Mouse (Mus musculus) adrenal gland, adult 10 weeks (tissue): ENCODE results near the gene Prdx2. TPM values are rescaled to one million over a fixed set of nuclear protein-coding genes. Genes with fewer than 3 reads are reported as not detected.

Experiments used
- polyA plus RNA-seq: library from polyadenylated mRNA; stranded (reverse); fragments of 350-450 nt; fragmentation: Illumina TruSeq; extraction: RNeasy Lipid Tissue Mini Kit (QIAGEN cat#74804); gene quantifications from one replicate; pipeline ENCODE4 v1.2.3, GENCODE M21; 2014; ENCODE audit warnings: low read depth, low replicate concordance

Gene Prdx2
- polyA plus RNA-seq: 79.1 TPM

DNA sequence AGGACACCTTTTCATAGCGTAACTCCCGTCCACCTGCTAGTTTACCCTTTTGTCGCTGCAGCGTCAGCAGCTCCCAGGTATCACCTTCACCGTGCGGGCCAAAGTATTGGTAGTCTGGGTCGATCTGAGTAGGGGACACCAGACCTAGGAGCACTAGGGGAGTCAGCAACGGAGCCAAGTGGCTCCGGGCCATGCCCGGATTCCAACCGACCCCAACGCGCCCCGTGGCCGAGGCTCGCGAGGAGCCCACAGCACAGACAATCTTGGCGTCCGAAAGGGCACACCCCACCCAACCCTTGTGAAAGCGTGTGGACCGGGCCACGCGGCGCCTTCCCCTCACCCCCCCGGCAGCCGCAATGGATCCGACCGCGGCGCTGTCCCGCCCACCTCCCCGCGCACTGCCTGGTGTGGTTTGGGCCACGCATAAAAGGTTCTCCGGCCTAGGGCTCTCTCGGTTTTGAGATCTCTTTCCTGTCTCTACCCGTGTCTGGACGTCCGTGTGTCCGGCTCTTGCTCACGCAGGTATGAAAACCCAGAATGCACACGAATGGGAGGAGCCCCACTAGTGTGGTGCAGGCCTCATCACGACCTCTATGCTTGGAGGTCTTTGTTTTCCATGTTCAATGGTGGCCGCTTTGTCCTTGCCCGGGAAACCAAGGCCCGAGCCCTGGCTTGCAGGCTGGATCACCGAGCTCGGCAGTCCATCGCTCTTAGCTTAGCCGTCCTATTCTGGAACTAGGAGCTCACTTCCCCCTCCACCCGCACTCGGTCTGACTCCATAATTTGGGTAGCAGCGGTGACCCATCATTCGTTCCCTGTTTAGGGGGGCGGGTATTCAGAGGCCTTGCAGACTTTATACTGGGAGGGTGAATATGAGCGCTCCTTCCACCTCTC lies at the start of gene Prdx2, which contains the start of the genes Gm49661 and Rnaseh2a:
Prdx2 (plus strand) TSS at position 347 of the 894 bp plus-strand sequence.
Gm49661 (minus strand) TSS at position 193 of the 894 bp plus-strand sequence.
Rnaseh2a (minus strand) TSS at position 527 of the 894 bp plus-strand sequence.

DNA sequence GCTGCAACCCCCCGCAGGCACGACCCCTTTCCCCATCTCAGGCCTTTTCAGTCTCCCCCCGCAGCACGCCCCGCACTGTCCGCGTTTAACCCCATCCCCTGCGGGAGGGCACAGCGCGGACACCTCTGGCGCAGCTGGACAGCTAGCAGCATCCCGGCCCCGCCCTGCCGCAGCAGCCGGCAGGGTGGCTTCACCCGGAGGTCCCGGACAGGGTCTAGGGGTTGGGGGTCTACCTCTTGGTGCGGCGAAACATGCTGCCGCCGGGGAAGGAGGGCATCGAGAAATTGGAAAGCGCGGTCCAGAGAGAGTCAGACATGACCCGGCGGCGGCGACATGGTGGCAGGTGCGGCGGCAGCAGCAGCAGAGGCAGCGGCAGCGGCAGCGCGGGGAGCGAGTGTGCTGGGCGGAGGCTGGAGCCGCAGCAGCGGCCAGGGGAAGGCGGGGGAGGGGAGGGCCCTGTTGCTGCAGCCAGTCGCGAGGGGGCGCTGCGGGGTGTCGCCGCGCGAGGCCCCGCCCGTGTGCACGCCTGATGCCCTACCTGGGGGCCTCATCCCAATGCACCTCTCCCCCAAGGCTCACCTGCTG lies 32.3 kb upstream of the Prdx2 start, which contains the start of gene Mast1:
Mast1 (minus strand) TSS at position 398 of the 585 bp plus-strand sequence.

DNA sequence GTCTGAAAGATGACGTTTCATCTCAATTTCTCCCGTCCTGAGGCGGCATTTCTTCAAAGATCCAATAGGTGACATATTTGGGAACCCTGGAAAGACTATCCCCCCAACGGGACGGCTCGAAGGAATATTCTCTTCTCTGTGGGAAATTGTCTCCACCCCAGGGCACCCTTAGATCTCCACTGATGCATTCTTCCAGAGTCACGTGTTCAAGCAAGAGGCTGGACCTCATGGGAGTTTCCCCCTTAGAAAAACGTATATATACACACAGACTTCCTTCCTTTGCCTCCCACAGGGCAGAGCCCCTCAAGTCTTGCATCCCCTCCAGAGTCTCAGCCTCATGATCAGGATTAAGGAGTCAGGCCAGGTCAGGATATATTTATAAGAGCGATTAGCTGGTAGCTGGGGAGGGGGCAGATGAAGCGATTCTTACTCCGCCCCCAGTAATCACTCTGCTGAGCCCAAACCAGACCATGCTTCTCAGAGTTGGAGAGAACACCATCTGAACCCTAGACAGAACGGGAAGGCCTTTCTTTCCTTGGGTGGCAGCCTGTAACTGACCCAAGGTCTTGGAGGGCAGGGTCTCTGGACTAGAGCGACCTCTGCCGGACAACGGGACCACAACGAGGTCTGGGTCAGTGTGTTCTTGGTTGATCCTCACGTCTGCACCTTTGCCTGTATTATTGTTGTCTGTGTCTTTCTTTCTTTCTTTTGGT lies 22.7 kb upstream of the Prdx2 start, which contains the start of gene Rtbdn:
Rtbdn (plus strand) TSS at position 464 of the 713 bp plus-strand sequence.

DNA sequence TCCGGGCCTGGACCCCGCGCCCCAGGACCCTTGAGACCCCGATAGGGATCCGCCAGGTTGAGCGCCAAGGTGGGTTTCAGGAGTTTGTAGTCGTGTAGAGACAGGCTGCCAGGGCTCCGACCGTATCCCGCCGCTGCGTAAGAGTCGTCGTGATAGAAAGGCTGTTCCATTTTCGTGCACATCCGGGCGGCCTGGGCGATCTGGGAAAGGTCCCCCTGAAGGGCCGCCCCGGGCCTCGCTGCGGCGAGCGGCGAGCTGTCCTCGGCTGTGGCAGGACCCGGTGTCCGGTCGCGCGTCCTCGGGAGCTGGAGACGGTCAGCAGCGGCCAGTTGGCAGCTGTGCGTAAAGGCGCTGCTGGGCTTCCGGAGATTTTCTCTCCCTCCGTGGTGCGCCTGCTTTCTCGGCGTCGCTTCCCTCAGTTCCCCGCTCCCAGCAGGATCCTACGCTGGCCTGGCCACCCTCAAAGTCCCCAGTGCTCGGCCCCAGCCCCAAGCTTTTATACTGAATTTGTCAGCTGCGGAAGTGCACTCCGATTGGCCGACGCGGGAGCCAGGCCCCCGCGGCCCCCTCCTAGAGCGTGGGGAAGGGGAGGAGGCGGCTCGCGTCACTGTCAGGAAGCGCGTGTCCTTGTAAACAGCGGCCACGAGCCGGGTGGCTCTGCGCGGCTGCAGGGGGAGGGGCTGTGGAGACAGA lies 9.0 kb downstream of the Prdx2 start, which contains the start of gene Junb:
Junb (minus strand) TSS at position 471 of the 693 bp plus-strand sequence.

DNA sequence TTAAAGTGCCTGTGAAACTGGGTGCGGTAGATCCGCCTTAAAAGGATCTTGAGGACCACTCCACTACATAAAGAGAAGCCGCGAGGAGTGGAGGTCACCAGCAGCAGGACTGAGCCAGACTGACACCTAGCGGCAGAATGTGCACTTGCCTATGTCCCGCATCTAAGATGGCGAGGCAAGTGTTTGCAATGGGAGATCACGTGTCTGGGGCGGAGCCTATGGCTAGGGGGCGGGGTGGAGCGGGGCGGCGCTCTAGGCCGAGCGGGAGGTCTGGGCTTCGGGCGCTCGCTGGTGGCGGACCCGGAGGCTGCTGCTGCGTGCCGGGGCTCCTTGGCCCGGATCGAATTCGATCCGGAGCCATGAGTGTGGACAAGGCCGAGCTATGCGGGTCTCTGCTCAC lies 21.0 kb downstream of the Prdx2 start, which contains the start of gene Hook2:
Hook2 (plus strand) TSS at position 255 of the 400 bp plus-strand sequence.

DNA sequence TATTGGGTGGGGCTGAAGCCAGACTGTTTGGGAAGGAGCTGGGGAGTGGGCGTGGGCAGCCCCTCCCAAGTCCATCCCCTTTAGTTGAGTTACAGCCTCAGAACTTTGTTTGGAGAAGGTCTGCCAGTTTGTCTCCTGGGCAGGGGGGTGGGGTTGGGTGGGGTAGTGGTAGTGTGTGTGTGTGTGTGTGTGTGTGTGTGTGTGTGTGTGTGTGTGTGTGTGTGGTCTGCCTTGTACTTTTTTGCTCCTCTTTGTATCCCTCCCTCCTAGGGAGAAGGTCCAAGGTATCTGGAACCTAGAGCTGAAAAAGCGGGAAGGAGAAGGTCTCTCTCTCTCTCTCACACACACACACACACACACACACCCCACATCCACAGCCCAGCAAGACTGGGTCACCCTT lies 45.0 kb downstream of the Prdx2 start, which contains the start of gene Best2:
Best2 (minus strand) TSS at position 101 of the 400 bp plus-strand sequence.

Other genes with a start within 250 kb of the Prdx2 start
- not detected for gene G430095P16Rik, start 246.6 kb upstream of the Prdx2 start, polyA plus RNA-seq
- gene Nfix, start 169.2 kb upstream of the Prdx2 start, polyA plus RNA-seq: 13.9 TPM
- gene Dand5, start 146.8 kb upstream of the Prdx2 start, polyA plus RNA-seq: 5.4 TPM
- 2.3 TPM for gene Gadd45gip1, start 138.1 kb upstream of the Prdx2 start, polyA plus RNA-seq
- gene Rad23a, start 128.9 kb upstream of the Prdx2 start, polyA plus RNA-seq: 9.2 TPM
- gene Calr, start 122.7 kb upstream of the Prdx2 start, polyA plus RNA-seq: 638 TPM
- 4.7 TPM for gene Farsa, start 112.6 kb upstream of the Prdx2 start, polyA plus RNA-seq
- 6.2 TPM for gene Syce2, start 97.5 kb upstream of the Prdx2 start, polyA plus RNA-seq
- 51.8 TPM for gene Gcdh, start 75.7 kb upstream of the Prdx2 start, polyA plus RNA-seq
- gene Klf1, start 67.7 kb upstream of the Prdx2 start, polyA plus RNA-seq: not detected
- 10.7 TPM for gene Dnase2a, start 61.0 kb upstream of the Prdx2 start, polyA plus RNA-seq
- gene Mast1, start 32.2 kb upstream of the Prdx2 start, polyA plus RNA-seq: not detected
- not detected for gene Rtbdn, start 22.6 kb upstream of the Prdx2 start, polyA plus RNA-seq
- gene Gm49661, start 154 bp upstream of the Prdx2 start, polyA plus RNA-seq: not detected
- 7.6 TPM for gene Rnaseh2a, start 180 bp downstream of the Prdx2 start, polyA plus RNA-seq
- gene Junb, start 9.1 kb downstream of the Prdx2 start, polyA plus RNA-seq: 0.99 TPM
- gene Hook2, start 21.0 kb downstream of the Prdx2 start, polyA plus RNA-seq: 1.8 TPM
- not detected for gene Best2, start 44.9 kb downstream of the Prdx2 start, polyA plus RNA-seq
- gene Asna1, start 55.7 kb downstream of the Prdx2 start, polyA plus RNA-seq: 16.1 TPM
- 15.8 TPM for gene Trir, start 57.2 kb downstream of the Prdx2 start, polyA plus RNA-seq
- gene Tnpo2, start 67.3 kb downstream of the Prdx2 start, polyA plus RNA-seq: 18.2 TPM
- 1.0 TPM for gene Fbxw9, start 90.5 kb downstream of the Prdx2 start, polyA plus RNA-seq
- not detected for gene Gm5741, start 98.4 kb downstream of the Prdx2 start, polyA plus RNA-seq
- 14.2 TPM for gene Dhps, start 102.2 kb downstream of the Prdx2 start, polyA plus RNA-seq
- 10.6 TPM for gene Wdr83os, start 111.2 kb downstream of the Prdx2 start, polyA plus RNA-seq
- gene Wdr83, start 111.7 kb downstream of the Prdx2 start, polyA plus RNA-seq: 2.3 TPM
- 5.0 TPM for gene Man2b1, start 113.7 kb downstream of the Prdx2 start, polyA plus RNA-seq
- gene Zfp791, start 153.5 kb downstream of the Prdx2 start, polyA plus RNA-seq: 2.5 TPM
- not detected for gene Cks1brt, start 182.3 kb downstream of the Prdx2 start, polyA plus RNA-seq